In genomic region chr13:52374781-52375180, GRCm38 (mm10) we compare ENCODE assay signal across 21 mouse cellular contexts.
A peak's percentile ranks its signal among the peaks of the same experiment; 100 is the strongest.
DNase-seq lines count a peak whose midpoint lies in the region; ATAC-seq and TF ChIP-seq lines count a peak whose summit lies in the region.
"Had no signal": no experiment of that assay in that cellular context is flagged by ENCODE, and none has a peak within 500 bp of the region (broad histone marks: within the 10 kb centered on the region; RNA-seq: fewer than 3 reads in every experiment).

No protein-coding gene starts in this region.

- TF ChIP-seq EP300 in stomach, postnatal 0 days (optimal IDR thresholded peaks at IDR 0.05), result no peak

- H3K27me3 ChIP-seq in heart, embryonic 10.5 days (ENCODE audit: insufficient read depth, poor library complexity, severe bottlenecking), result no peaks in the 10 kb centered on the region
- no peaks in the 10 kb centered on the region for H3K27me3 ChIP-seq in heart, embryonic 11.5 days (ENCODE audit: control insufficient read depth, insufficient read depth, low read length)
- H3K27me3 ChIP-seq in midbrain, embryonic 10.5 days (ENCODE audit: low read depth, poor library complexity, severe bottlenecking), result no peaks in the 10 kb centered on the region
- H3K27me3 ChIP-seq in midbrain, embryonic 11.5 days (ENCODE audit: control insufficient read depth, insufficient read depth, low read length), result no peaks in the 10 kb centered on the region
- H3K27me3 ChIP-seq in stomach, postnatal 0 days (ENCODE audit: control insufficient read depth, insufficient read depth, low read length), result no peaks in the 10 kb centered on the region
- H3K27me3 ChIP-seq: embryonic facial prominence, embryonic 15.5 days; heart, embryonic 15.5 days; hindbrain, embryonic 12.5 days; limb, embryonic 13.5 days; liver, embryonic 13.5 days had no signal

- no peaks in the 10 kb centered on the region for H3K36me3 ChIP-seq in heart, embryonic 10.5 days
- H3K36me3 ChIP-seq in heart, embryonic 11.5 days (ENCODE audit: control insufficient read depth, insufficient read depth, low read length), result no peaks in the 10 kb centered on the region
- no peaks in the 10 kb centered on the region for H3K36me3 ChIP-seq in midbrain, embryonic 10.5 days
- no peaks in the 10 kb centered on the region for H3K36me3 ChIP-seq in midbrain, embryonic 11.5 days (ENCODE audit: control insufficient read depth, insufficient read depth, low read length)
- H3K36me3 ChIP-seq in stomach, postnatal 0 days (ENCODE audit: control insufficient read depth, insufficient read depth, low read length), result no peaks in the 10 kb centered on the region
- H3K36me3 ChIP-seq: embryonic facial prominence, embryonic 15.5 days; forebrain, embryonic 10.5 days; heart, embryonic 15.5 days; hindbrain, embryonic 12.5 days; limb, embryonic 13.5 days; liver, embryonic 13.5 days had no signal

- 36% methylated on average over 3 of the region's 3 CpGs for WGBS in heart, embryonic 10.5 days
- 27% methylated on average over 3 of the region's 3 CpGs for WGBS in heart, embryonic 11.5 days (ENCODE audit: insufficient replicate concordance)
- 82% methylated on average over 3 of the region's 3 CpGs for WGBS in midbrain, embryonic 10.5 days
- WGBS in midbrain, embryonic 11.5 days, result 79% methylated on average over 3 of the region's 3 CpGs
- WGBS in stomach, postnatal 0 days, result 48% methylated on average over 3 of the region's 3 CpGs

- peak; percentile 39 for DNase-seq in heart, embryonic 10.5 days (ENCODE audit: low spot score)
- peak; percentile 9 for DNase-seq in midbrain, embryonic 10.5 days (ENCODE audit: low spot score)
- no peak for DNase-seq in midbrain, embryonic 11.5 days (ENCODE audit: low spot score, missing footprints)
- DNase-seq in cerebellum, postnatal 14 days, result peak; percentile 60 to 63
- DNase-seq in stomach, postnatal 0 days (ENCODE audit: low spot score), result peak; percentile 29
- DNase-seq in layer of hippocampus, adult 18-20 months (ENCODE audit: low spot score in 2 of 2), result no peak
- DNase-seq in embryo, embryonic 10.5 days (ENCODE audit: low spot score), result no peak
- DNase-seq: forebrain, postnatal 0 days; kidney, adult 2 months; kidney, postnatal 10 days; layer of hippocampus, adult 9-11 months; liver, embryonic 13.5 days; right cerebral cortex, postnatal 4 days; thymus, postnatal 14 days had no signal

- H3K27ac ChIP-seq in heart, embryonic 10.5 days, result no peak overlapping the region
- H3K27ac ChIP-seq in heart, embryonic 11.5 days (ENCODE audit: low read depth, low read length), result no peak overlapping the region
- no peak overlapping the region for H3K27ac ChIP-seq in midbrain, embryonic 10.5 days (replicated peaks)
- H3K27ac ChIP-seq in midbrain, embryonic 11.5 days (ENCODE audit: low read depth, low read length), result no peak overlapping the region
- no peak overlapping the region for H3K27ac ChIP-seq in stomach, postnatal 0 days (replicated peaks)
- H3K27ac ChIP-seq: embryonic facial prominence, embryonic 15.5 days; forebrain, embryonic 10.5 days; heart, embryonic 15.5 days; hindbrain, embryonic 12.5 days; limb, embryonic 13.5 days; liver, embryonic 13.5 days had no signal

- H3K4me2 ChIP-seq in heart, embryonic 11.5 days, result no peak overlapping the region
- H3K4me2 ChIP-seq in midbrain, embryonic 11.5 days, result no peak overlapping the region
- H3K4me2 ChIP-seq in stomach, postnatal 0 days (replicated peaks; ENCODE audit: low read depth), result no peak overlapping the region
- H3K4me2 ChIP-seq: embryonic facial prominence, embryonic 15.5 days; heart, embryonic 15.5 days; hindbrain, embryonic 12.5 days; limb, embryonic 13.5 days; liver, embryonic 13.5 days had no signal

- H3K4me3 ChIP-seq in heart, embryonic 10.5 days, result no peak overlapping the region
- no peak overlapping the region for H3K4me3 ChIP-seq in heart, embryonic 11.5 days (ENCODE audit: low read depth, low read length)
- no peak overlapping the region for H3K4me3 ChIP-seq in midbrain, embryonic 10.5 days
- H3K4me3 ChIP-seq in midbrain, embryonic 11.5 days (ENCODE audit: low read depth, low read length), result no peak overlapping the region
- no peak overlapping the region for H3K4me3 ChIP-seq in stomach, postnatal 0 days (ENCODE audit: low read depth, low read length)
- H3K4me3 ChIP-seq: embryonic facial prominence, embryonic 15.5 days; forebrain, embryonic 10.5 days; heart, embryonic 15.5 days; hindbrain, embryonic 12.5 days; limb, embryonic 13.5 days; liver, embryonic 13.5 days had no signal

- ATAC-seq in heart, embryonic 11.5 days (replicated peaks; ENCODE audit: insufficient number of reproducible peaks, low FRiP score, low TSS enrichment), result no peak
- ATAC-seq in midbrain, embryonic 11.5 days (ENCODE audit: low FRiP score), result no peak
- ATAC-seq in stomach, postnatal 0 days (ENCODE audit: low FRiP score, low TSS enrichment), result no peak
- ATAC-seq: forebrain, postnatal 0 days; inflammation-experienced regulatory T-cells, adult 6 months had no signal

- TF ChIP-seq CTCF in stomach, postnatal 0 days (IDR thresholded peaks at IDR 0.05; ENCODE audit: low read depth), result no peak

- H3K9me3 ChIP-seq in heart, embryonic 10.5 days, result no peaks in the 10 kb centered on the region; the same call in 1 of the 2 replicates
- peaks cover 5% of the 10 kb centered on the region; the same call in 1 of the 2 replicates for H3K9me3 ChIP-seq in heart, embryonic 11.5 days (replicated peaks; ENCODE audit: control insufficient read depth, low read length)
- H3K9me3 ChIP-seq in midbrain, embryonic 10.5 days (replicated peaks), result peaks cover 13% of the 10 kb centered on the region
- no peaks in the 10 kb centered on the region for H3K9me3 ChIP-seq in midbrain, embryonic 11.5 days (ENCODE audit: control insufficient read depth, low read length)
- H3K9me3 ChIP-seq in stomach, postnatal 0 days (ENCODE audit: control insufficient read depth, low read length), result no peaks in the 10 kb centered on the region
- H3K9me3 ChIP-seq: embryonic facial prominence, embryonic 15.5 days had no signal

- H3K4me1 ChIP-seq in heart, embryonic 10.5 days, result peaks cover 3% of the 10 kb centered on the region; the same call in 1 of the 2 replicates
- H3K4me1 ChIP-seq in heart, embryonic 11.5 days (ENCODE audit: control insufficient read depth, insufficient read depth, low read length), result no peaks in the 10 kb centered on the region
- H3K4me1 ChIP-seq in midbrain, embryonic 10.5 days, result no peaks in the 10 kb centered on the region
- no peaks in the 10 kb centered on the region for H3K4me1 ChIP-seq in midbrain, embryonic 11.5 days (ENCODE audit: control insufficient read depth, insufficient read depth, low read length)
- H3K4me1 ChIP-seq in stomach, postnatal 0 days (replicated peaks; ENCODE audit: control insufficient read depth, insufficient read depth), result no peaks in the 10 kb centered on the region
- H3K4me1 ChIP-seq: embryonic facial prominence, embryonic 15.5 days; forebrain, embryonic 10.5 days; heart, embryonic 15.5 days; hindbrain, embryonic 12.5 days; liver, embryonic 13.5 days had no signal

- no peak overlapping the region for H3K9ac ChIP-seq in heart, embryonic 11.5 days (ENCODE audit: low read depth, low read length)
- H3K9ac ChIP-seq in midbrain, embryonic 11.5 days (ENCODE audit: low read length), result no peak overlapping the region
- no peak overlapping the region for H3K9ac ChIP-seq in stomach, postnatal 0 days (ENCODE audit: low read length)
- H3K9ac ChIP-seq: embryonic facial prominence, embryonic 15.5 days; forebrain, postnatal 0 days; heart, embryonic 15.5 days; hindbrain, embryonic 12.5 days; limb, embryonic 13.5 days; liver, embryonic 13.5 days had no signal

Comparison
In these comparisons a context has a peak if more than half of its experiments do, and no peak if none do; other contexts are left out.
1. DNase-seq: peak in heart, embryonic 10.5 days (single experiment), midbrain, embryonic 10.5 days (single experiment), cerebellum, postnatal 14 days (2 of 2) and stomach, postnatal 0 days (single experiment); none in midbrain, embryonic 11.5 days (single experiment), layer of hippocampus, adult 18-20 months (0 of 2) and embryo, embryonic 10.5 days (single experiment).